Mouse (Mus musculus) MEL (cell line): ENCODE data around the gene Gpn3. TPM values are rescaled to one million over a fixed set of nuclear protein-coding genes. Genes with fewer than 3 reads are reported as not detected.

Experiments
- DNase-seq: peaks from one replicate; pipeline ENCODE4 v3.0.0; 2011; ENCODE audit warnings: low read depth, low spot score
- H3K27ac ChIP-seq: 2 replicates; pipeline ENCODE4 v1.5.1; 2012; ENCODE audit warnings: low read depth, mild to moderate bottlenecking, control low read depth, low read length, moderate library complexity; ENCODE audit not compliant: control insufficient read depth
- H3K27me3 ChIP-seq, 2 experiments: fragments of 150-350 bp in 1 of 2; sonication (generic) in 1 of 2; 2 replicates each; pipeline ENCODE4 v1.6.1; 2012; ENCODE audit warnings: low read length in 2 of 2, mild to moderate bottlenecking in 2 of 2, improper control_type of control experiment in 1 of 2, moderate library complexity in 1 of 2; ENCODE audit not compliant: insufficient read depth in 2 of 2, control insufficient read depth in 1 of 2
- H3K36me3 ChIP-seq, 2 experiments: 2 replicates each; pipeline ENCODE4 v1.6.1; 2012 to 2014; ENCODE audit warnings: low read length in 2 of 2, improper control_type of control experiment in 1 of 2, inconsistent platforms in 1 of 2, mild to moderate bottlenecking in 1 of 2; ENCODE audit not compliant: insufficient read depth in 2 of 2, control insufficient read depth in 1 of 2
- H3K4me1 ChIP-seq, 2 experiments: fragments of 150-350 bp in 1 of 2; sonication (generic) in 1 of 2; 2 replicates each; pipeline ENCODE4 v1.6.1; 2012; ENCODE audit warnings: low read length in 2 of 2, improper control_type of control experiment in 1 of 2, mild to moderate bottlenecking in 1 of 2; ENCODE audit not compliant: insufficient read depth in 2 of 2, control insufficient read depth in 1 of 2
- H3K4me3 ChIP-seq, 2 experiments: fragments of 150-350 bp in 1 of 2; sonication (generic) in 1 of 2; 2 replicates each; pipeline ENCODE4 v1.5.1; 2012; ENCODE audit warnings: low read depth in 2 of 2, low read length in 2 of 2, mild to moderate bottlenecking in 2 of 2, moderate library complexity in 2 of 2, control low read depth in 1 of 2, improper control_type of control experiment in 1 of 2; ENCODE audit not compliant: control insufficient read depth in 1 of 2, insufficient read depth in 1 of 2
- H3K79me2 ChIP-seq: 2 replicates; pipeline ENCODE4 v1.6.1; 2012; ENCODE audit warnings: mild to moderate bottlenecking, low read length, moderate library complexity; ENCODE audit not compliant: control insufficient read depth, poor library complexity, insufficient read depth
- H3K9ac ChIP-seq: 2 replicates; pipeline ENCODE4 v1.6.1; 2012; ENCODE audit warnings: low read depth, mild to moderate bottlenecking, control low read depth, low read length, moderate library complexity; ENCODE audit not compliant: control insufficient read depth, poor library complexity, severe bottlenecking
- H3K9me3 ChIP-seq: fragments of 150-350 bp; sonication (generic); replicated peaks from 2 replicates; pipeline ENCODE4 v1.6.1; 2012; ENCODE audit warnings: mild to moderate bottlenecking, low read length, improper control_type of control experiment, moderate library complexity; ENCODE audit not compliant: insufficient read depth
- BHLHE40 ChIP-seq: IDR thresholded peaks from 2 replicates; pipeline ENCODE4 v1.6.1; 2012; ENCODE audit warnings: low read depth, mild to moderate bottlenecking, inconsistent platforms, low read length, improper control_type of control experiment, borderline replicate concordance
- CHD1 ChIP-seq: IDR thresholded peaks from 2 replicates; pipeline ENCODE4 v1.6.1; 2012; ENCODE audit warnings: low read depth, mild to moderate bottlenecking, inconsistent platforms, low read length, improper control_type of control experiment
- CHD2 ChIP-seq: IDR thresholded peaks from 2 replicates; pipeline ENCODE4 v1.6.1; 2011; ENCODE audit warnings: low read length, improper control_type of control experiment
- CTCF ChIP-seq, 3 experiments: IDR thresholded peaks in 2 of 3; conservative IDR thresholded peaks in 1 of 3; 2 replicates each; pipeline ENCODE4 v1.5.1; 2011 to 2012; ENCODE audit warnings: low read length in 3 of 3, low read depth in 2 of 3, mild to moderate bottlenecking in 2 of 3, improper control_type of control experiment in 1 of 3, inconsistent platforms in 1 of 3, mixed read lengths in 1 of 3, moderate library complexity in 1 of 3; ENCODE audit not compliant: control insufficient read depth in 1 of 3, insufficient read depth in 1 of 3, poor library complexity in 1 of 3, severe bottlenecking in 1 of 3
- ELF1 ChIP-seq: IDR thresholded peaks from 2 replicates; pipeline ENCODE4 v1.6.1; 2014; ENCODE audit warnings: low read depth, mild to moderate bottlenecking, inconsistent platforms, low read length, improper control_type of control experiment, moderate library complexity
- EP300 ChIP-seq, 2 experiments: IDR thresholded peaks; 2 replicates each; pipeline ENCODE4 v1.6.1; 2011; ENCODE audit warnings: improper control_type of control experiment in 2 of 2, low read length in 2 of 2, low read depth in 1 of 2, mild to moderate bottlenecking in 1 of 2
- ETS1 ChIP-seq: IDR thresholded peaks from 2 replicates; pipeline ENCODE4 v1.6.1; 2012; ENCODE audit warnings: low read depth, mild to moderate bottlenecking, inconsistent platforms, low read length, improper control_type of control experiment, moderate library complexity
- JUND ChIP-seq: IDR thresholded peaks from 2 replicates; pipeline ENCODE4 v1.6.1; 2011; ENCODE audit warnings: low read depth, mild to moderate bottlenecking, improper control_type of control experiment, low read length
- KAT2A ChIP-seq: conservative IDR thresholded peaks from 2 replicates; pipeline ENCODE4 v1.6.1; 2012; ENCODE audit warnings: low read depth, low read length, improper control_type of control experiment, inconsistent platforms
- MXI1 ChIP-seq: IDR thresholded peaks from 2 replicates; pipeline ENCODE4 v1.6.1; 2011; ENCODE audit warnings: mild to moderate bottlenecking, low read depth, low read length, improper control_type of control experiment
- MYC ChIP-seq: IDR thresholded peaks from 2 replicates; pipeline ENCODE4 v1.6.1; 2011; ENCODE audit warnings: low read depth, mild to moderate bottlenecking, low read length, improper control_type of control experiment, moderate library complexity
- NELFE ChIP-seq: IDR thresholded peaks from 2 replicates; pipeline ENCODE4 v1.6.1; 2011; ENCODE audit warnings: low read depth, low read length, improper control_type of control experiment
- NRF1 ChIP-seq: IDR thresholded peaks from 2 replicates; pipeline ENCODE4 v1.6.1; 2014; ENCODE audit warnings: low read depth, mild to moderate bottlenecking, inconsistent platforms, low read length, improper control_type of control experiment, moderate library complexity; ENCODE audit not compliant: poor library complexity, insufficient read depth, severe bottlenecking
- POLR2A ChIP-seq, 2 experiments: IDR thresholded peaks; 2 replicates each; pipeline ENCODE4 v1.6.1; 2011 to 2012; ENCODE audit warnings: low read length in 2 of 2, mild to moderate bottlenecking in 2 of 2, control low read depth in 1 of 2, improper control_type of control experiment in 1 of 2, low read depth in 1 of 2, moderate library complexity in 1 of 2; ENCODE audit not compliant: control insufficient read depth in 1 of 2, insufficient read depth in 1 of 2, poor library complexity in 1 of 2
- POLR2AphosphoS5 ChIP-seq: IDR thresholded peaks from 2 replicates; pipeline ENCODE4 v1.6.1; 2012; ENCODE audit warnings: low read depth, borderline replicate concordance, mild to moderate bottlenecking, inconsistent platforms, low read length, moderate library complexity, mixed read lengths
- RCOR1 ChIP-seq: IDR thresholded peaks from 2 replicates; pipeline ENCODE4 v1.6.1; 2012; ENCODE audit warnings: low read depth, mild to moderate bottlenecking, inconsistent platforms, low read length, improper control_type of control experiment
- TAL1 ChIP-seq: IDR thresholded peaks from 2 replicates; pipeline ENCODE4 v1.6.1; 2012; ENCODE audit warnings: mild to moderate bottlenecking, inconsistent platforms, low read length, moderate library complexity, mixed read lengths
- TBP ChIP-seq: IDR thresholded peaks from 2 replicates; pipeline ENCODE4 v1.8.0; 2011; ENCODE audit warnings: low read depth, low read length, improper control_type of control experiment
- UBTF ChIP-seq: IDR thresholded peaks from 2 replicates; pipeline ENCODE4 v1.6.1; 2012; ENCODE audit warnings: low read depth, mild to moderate bottlenecking, inconsistent platforms, low read length, improper control_type of control experiment, moderate library complexity, borderline replicate concordance; ENCODE audit not compliant: insufficient read depth
- USF1 ChIP-seq: IDR thresholded peaks from 2 replicates; pipeline ENCODE4 v1.6.1; 2014; ENCODE audit warnings: low read depth, mild to moderate bottlenecking, inconsistent platforms, low read length, improper control_type of control experiment, moderate library complexity
- polyA plus RNA-seq, 2 experiments: library from polyadenylated mRNA; stranded (reverse) in 1 of 2; unstranded in 1 of 2; fragments of >175 nt in 1 of 2; fragments of >200 nt in 1 of 2; gene quantifications; 2 replicates each; pipeline versions ENCODE4 v1.2.1 to v1.2.4; 2012; ENCODE audit warnings: low replicate concordance in 2 of 2, low read depth in 1 of 2; ENCODE audit not compliant: insufficient read length in 2 of 2, insufficient read depth in 1 of 2, missing spikeins in 1 of 2
- total RNA-seq: library from RNA; depleted of rRNA; stranded (reverse); fragments of 300-350 nt; gene quantifications from 2 replicates; pipeline ENCODE4 v1.2.3, GENCODE M21; 2012

Gene Gpn3
- total and polyA plus RNA-seq, 3 experiments = 85.6 to 89.9 TPM; not detected in 1

GRCm38 (mm10) chr5:122396791-122397190 is 25.1 kb downstream of the Gpn3 start:
- peaks cover 41% of the 10 kb centered on the region for H3K79me2 ChIP-seq
- no peak overlapping the region for H3K27ac ChIP-seq
- no peaks in the 10 kb centered on the region for H3K9me3 ChIP-seq
- H3K4me1 ChIP-seq = peaks cover 0 to 7% of the 10 kb centered on the region in 2 experiments; a peak in 2 of 4 replicates
- no peak overlapping the region for H3K4me3 ChIP-seq
- TF ChIP-seq MXI1 (no peak), ETS1 (no peak), JUND (no peak), KAT2A (no peak), CHD2 (no peak)
- peaks cover 5 to 11% of the 10 kb centered on the region in 2 experiments for H3K36me3 ChIP-seq
- no peaks in the 10 kb centered on the region for H3K27me3 ChIP-seq
- DNase-seq = no peak
- H3K9ac ChIP-seq = no peak overlapping the region

- H3K27me3 ChIP-seq = no peaks in the 10 kb centered on the region
- H3K36me3 ChIP-seq = peaks cover 5 to 15% of the 10 kb centered on the region in 2 experiments
- H3K4me1 ChIP-seq = peaks cover 0 to 6% of the 10 kb centered on the region in 2 experiments; a peak in 2 of 4 replicates
- TF ChIP-seq TAL1 = no peak
- TF ChIP-seq CTCF (IDR thresholded peaks at IDR 0.05 in 2 of 3, conservative IDR thresholded peaks at IDR 0.05 in 1 of 3; ENCODE audit: control insufficient read depth in 1 of 3, insufficient read depth in 1 of 3, low read depth in 2 of 3, low read length in 3 of 3, poor library complexity in 1 of 3, severe bottlenecking in 1 of 3) = no peak
- TF ChIP-seq MXI1 = no peak
- no peak for TF ChIP-seq BHLHE40
- TF ChIP-seq CHD1 = no peak
- no peak for TF ChIP-seq POLR2AphosphoS5
- TF ChIP-seq MYC = no peak
- no peak for TF ChIP-seq CHD2
- no peak for TF ChIP-seq JUND
- TF ChIP-seq TBP = no peak
- no peak for TF ChIP-seq ELF1
- TF ChIP-seq POLR2A (IDR thresholded peaks at IDR 0.05; ENCODE audit: control insufficient read depth in 1 of 2, insufficient read depth in 1 of 2, low read depth in 1 of 2, low read length in 2 of 2, poor library complexity in 1 of 2) = no peak
- TF ChIP-seq NRF1 = no peak
- TF ChIP-seq KAT2A = no peak
- TF ChIP-seq NELFE = no peak
- no peak for TF ChIP-seq UBTF
- TF ChIP-seq RCOR1 = no peak
- no peak for TF ChIP-seq USF1
- TF ChIP-seq EP300 (IDR thresholded peaks at IDR 0.05; ENCODE audit: low read depth in 1 of 2, low read length in 2 of 2) = no peak
- no peaks in the 10 kb centered on the region for H3K9me3 ChIP-seq
- H3K9ac ChIP-seq = no peak overlapping the region
- DNase-seq = no peak
- no peak overlapping the region for H3K4me3 ChIP-seq
- no peak overlapping the region for H3K27ac ChIP-seq
- peaks cover 34% of the 10 kb centered on the region for H3K79me2 ChIP-seq
Measured at GRCm38 (mm10) chr5:122397495-122397894, 25.8 kb downstream of the Gpn3 start.
